Mouse (Mus musculus) midbrain, embryonic 11.5 days (tissue): Measurements from ENCODE around the gene Cnih3. TPM values are rescaled to one million over a fixed set of nuclear protein-coding genes. Genes with fewer than 3 reads are reported as not detected.

ENCODE experiments used
- ATAC-seq: fragments of 200-750 bp; cut with Nextera tagmentation; 2 replicates; pipeline ENCODE4 v1.8.0; 2017; ENCODE audit warnings: moderate TSS enrichment, moderate library complexity; ENCODE audit not compliant: low FRiP score
- DNase-seq: peaks from one replicate; pipeline ENCODE4 v3.0.0; 2015; ENCODE audit warnings: low spot score; ENCODE audit errors: missing footprints
- H3K27ac ChIP-seq: fragments of 300-500 bp; sonication (generic); 2 replicates; pipeline ENCODE4 v1.5.1; 2014; ENCODE audit warnings: low read depth, low read length
- H3K27me3 ChIP-seq: fragments of 300-500 bp; sonication (generic); 2 replicates; pipeline ENCODE4 v1.6.1; 2014; ENCODE audit warnings: mild to moderate bottlenecking, low read length, moderate library complexity, mixed read lengths; ENCODE audit not compliant: control insufficient read depth, insufficient read depth
- H3K36me3 ChIP-seq: fragments of 300-500 bp; sonication (generic); 2 replicates; pipeline ENCODE4 v1.6.1; 2014; ENCODE audit warnings: mild to moderate bottlenecking, low read length, moderate library complexity, mixed read lengths; ENCODE audit not compliant: control insufficient read depth, insufficient read depth
- H3K4me1 ChIP-seq: fragments of 300-500 bp; sonication (generic); 2 replicates; pipeline ENCODE4 v1.6.1; 2014; ENCODE audit warnings: low read length; ENCODE audit not compliant: control insufficient read depth, insufficient read depth
- H3K4me2 ChIP-seq: fragments of 300-500 bp; sonication (generic); 2 replicates; pipeline ENCODE4 v1.6.1; 2014; ENCODE audit warnings: mild to moderate bottlenecking, moderate library complexity
- H3K4me3 ChIP-seq: fragments of 300-500 bp; sonication (generic); 2 replicates; pipeline ENCODE4 v1.5.1; 2014; ENCODE audit warnings: low read depth, low read length
- H3K9ac ChIP-seq: fragments of 300-500 bp; sonication (generic); 2 replicates; pipeline ENCODE4 v1.6.1; 2014; ENCODE audit warnings: low read length
- H3K9me3 ChIP-seq: fragments of 300-500 bp; sonication (generic); 2 replicates; pipeline ENCODE4 v1.6.1; 2016; ENCODE audit warnings: low read length; ENCODE audit not compliant: control insufficient read depth
- whole genome bisulfite sequencing: fragments of 180-500 bp; shearing (Covaris S2); extraction: QIAGEN DNeasy Blood & Tissue Kit; methylation state at CpG from one replicate; pipeline ENCODE4 v1.1.7; 2014; 5-methylcytosine and 5-hydroxymethylcytosine counted together
- polyA plus RNA-seq: library from polyadenylated mRNA; unstranded; fragments of >200 nt; fragmentation: Nextera tagmentation; extraction: Ambion mirVana; gene quantifications from 2 replicates; pipeline ENCODE4 v1.2.1, GENCODE M21; 2014

The Cnih3 gene
- polyA plus RNA-seq, 1 experiment from 2014 or later: 1.3 TPM

- H3K36me3 ChIP-seq: no peaks in the 10 kb centered on the region
- no peaks in the 10 kb centered on the region for H3K4me1 ChIP-seq
- no peak overlapping the region for H3K4me3 ChIP-seq
- no peak overlapping the region for H3K27ac ChIP-seq
- H3K27me3 ChIP-seq: no peaks in the 10 kb centered on the region
- H3K4me2 ChIP-seq: no peak overlapping the region
- 68% methylated on average over 8 of the region's 8 CpGs for WGBS
- H3K9me3 ChIP-seq: no peaks in the 10 kb centered on the region
- no peak for DNase-seq
- H3K9ac ChIP-seq: no peak overlapping the region
- ATAC-seq: no peak
These were observed 152.9 kb downstream of the Cnih3 start for GRCm38 (mm10) chr1:181505367-181505766.

Other genes with a start within 250 kb of the Cnih3 start
- gene Nvl, start 208.4 kb upstream of the Cnih3 start, polyA plus RNA-seq: 35.1 and 36.9 TPM in 2 replicates
- gene Cnih4, start 207.9 kb upstream of the Cnih3 start, polyA plus RNA-seq: 93.6 and 101 TPM in 2 replicates
- gene Wdr26, start 140.6 kb upstream of the Cnih3 start, polyA plus RNA-seq: 37.7 and 39.3 TPM in 2 replicates
- gene Ccdc121, start 158.8 kb downstream of the Cnih3 start, polyA plus RNA-seq: not detected in 2 replicates
- gene Dnah14, start 223.9 kb downstream of the Cnih3 start, polyA plus RNA-seq: 2.5 and 2.7 TPM in 2 replicates